Mouse (Mus musculus) retina, postnatal 7 days (tissue): ENCODE results near the gene Krt73.

Experiments used
- DNase-seq: peaks from one replicate; pipeline ENCODE4 v3.0.0-alpha.2; 2012; ENCODE audit warnings: low read depth, low spot score

The Krt73 gene

DNA sequence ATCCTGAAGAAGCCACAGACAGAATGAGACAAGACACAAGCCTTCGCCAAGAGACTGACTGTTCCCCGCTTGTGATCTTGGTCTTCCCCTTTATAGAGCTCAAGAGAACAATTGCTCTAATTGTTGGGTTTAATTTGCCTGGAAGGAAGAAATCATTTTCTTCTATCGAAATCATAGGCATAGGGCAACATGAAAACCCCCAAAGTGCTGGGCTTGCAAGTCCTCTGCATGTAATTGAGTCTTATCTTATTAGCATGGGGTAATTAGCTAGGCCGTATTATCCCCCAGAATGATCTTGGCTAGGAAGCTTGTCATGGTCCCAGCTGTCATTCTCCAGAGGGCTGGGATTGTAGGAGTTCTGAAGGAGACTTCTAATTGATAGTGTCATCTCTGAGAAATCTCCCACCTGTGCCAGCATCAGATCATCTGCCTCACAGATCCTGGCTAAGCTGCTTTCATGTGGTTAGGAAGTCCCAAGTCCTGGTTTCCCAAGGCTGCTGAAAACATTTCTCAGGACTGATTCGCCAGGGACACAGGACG is at the start of gene Krt73:
Gene Krt73 (minus strand): TSS at position 51 of the 540 bp plus-strand sequence.
- DNase-seq = peak; percentile 84

- DNase-seq = no peak
Observed at GRCm38 (mm10) chr15:101850694-101851093, 48.5 kb upstream of the Krt73 start, which contains the start of gene Krt1. TSS of gene Krt1 (minus strand) at chr15:101850794.

GRCm38 (mm10) chr15:101845971-101846403 is 43.8 kb upstream of the Krt73 start:
- no peak for DNase-seq

DNA sequence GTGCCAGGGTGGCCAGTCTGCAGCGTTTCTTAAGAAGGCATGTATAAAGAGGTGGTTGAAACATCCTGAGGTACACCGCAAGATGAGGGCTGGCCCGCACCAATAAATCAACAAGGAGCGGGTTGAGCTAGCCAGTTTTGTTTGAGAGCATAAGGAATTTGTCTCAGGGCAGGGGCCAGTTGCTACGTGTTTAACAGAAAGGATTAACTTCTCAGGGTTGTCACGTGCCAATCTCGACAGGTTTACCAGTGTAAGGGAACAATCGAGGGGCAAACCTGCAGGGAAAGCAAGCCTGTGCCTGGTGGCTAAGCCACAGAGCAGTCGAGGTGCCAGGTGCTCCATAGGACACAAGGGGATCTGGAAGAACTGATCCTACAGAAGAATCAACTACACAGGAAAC is 41.0 kb upstream of the Krt73 start:
- no peak for DNase-seq

DNA sequence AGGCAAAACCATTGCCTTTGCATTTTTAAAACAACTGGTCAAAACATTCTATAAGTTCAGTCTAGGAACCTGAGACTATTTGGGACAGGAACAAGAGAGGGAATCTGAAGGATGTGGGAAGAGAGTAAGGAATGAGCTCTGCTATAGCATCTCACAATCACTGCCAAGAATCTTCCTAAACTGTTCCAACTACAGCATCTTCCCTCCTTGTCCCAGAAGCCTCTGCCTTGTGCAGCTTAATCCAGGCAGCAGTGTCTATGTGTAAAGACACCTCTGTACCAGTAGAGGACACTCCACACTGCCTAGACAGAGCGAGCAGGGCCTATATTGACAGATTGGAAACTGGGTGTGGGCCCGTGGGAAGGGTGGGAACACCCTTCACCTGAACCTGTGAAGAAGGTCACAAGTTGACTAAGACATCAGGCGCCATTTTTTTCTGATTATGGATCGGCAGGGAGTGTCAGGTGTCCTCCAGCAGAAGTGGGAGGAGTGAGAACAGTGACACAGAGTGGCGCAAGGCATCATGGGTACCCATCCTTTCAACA is 32.7 kb upstream of the Krt73 start:
- DNase-seq = no peak

- DNase-seq = no peak
Observed at GRCm38 (mm10) chr15:101833131-101833530, 31.0 kb upstream of the Krt73 start.

DNA sequence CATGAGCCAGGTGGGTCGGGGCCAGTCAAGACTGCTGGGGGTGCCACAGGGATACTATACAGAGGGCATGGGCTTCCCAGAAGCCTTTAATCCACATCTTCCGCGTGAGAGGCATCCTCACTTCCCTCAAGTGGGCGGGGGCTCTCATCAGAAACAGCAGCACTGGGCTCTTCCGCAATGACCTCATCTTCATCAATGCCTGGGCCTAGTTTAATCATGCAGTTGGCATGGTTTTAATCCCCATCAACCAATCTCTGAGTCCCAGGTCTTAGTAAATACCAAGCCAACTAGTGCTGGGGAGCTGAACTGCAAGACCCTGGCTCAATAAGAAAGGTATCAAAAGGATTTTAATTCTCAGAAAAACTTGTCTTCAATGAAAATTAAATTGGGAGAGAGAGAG is 27.3 kb upstream of the Krt73 start:
- DNase-seq = no peak

DNA sequence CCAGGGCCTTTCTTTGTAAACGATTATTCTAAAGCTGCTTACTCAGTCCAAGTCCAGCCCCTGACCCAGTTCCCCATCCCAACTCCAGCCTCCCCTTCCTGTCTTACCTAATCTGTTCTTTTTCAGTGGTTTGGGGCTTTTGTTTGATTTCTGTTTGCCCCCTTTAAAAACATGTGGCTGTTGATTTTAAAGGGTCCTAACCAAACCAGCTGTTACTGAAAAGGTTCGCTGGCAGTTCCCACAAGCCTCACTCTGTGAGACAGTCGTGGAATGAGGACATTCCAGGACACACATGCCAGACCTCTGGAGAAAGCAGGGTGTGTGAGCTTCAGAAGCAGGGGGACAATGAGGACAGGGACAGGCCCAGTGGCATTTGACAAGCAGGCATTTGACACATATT is 19.6 kb upstream of the Krt73 start:
- no peak for DNase-seq

DNA sequence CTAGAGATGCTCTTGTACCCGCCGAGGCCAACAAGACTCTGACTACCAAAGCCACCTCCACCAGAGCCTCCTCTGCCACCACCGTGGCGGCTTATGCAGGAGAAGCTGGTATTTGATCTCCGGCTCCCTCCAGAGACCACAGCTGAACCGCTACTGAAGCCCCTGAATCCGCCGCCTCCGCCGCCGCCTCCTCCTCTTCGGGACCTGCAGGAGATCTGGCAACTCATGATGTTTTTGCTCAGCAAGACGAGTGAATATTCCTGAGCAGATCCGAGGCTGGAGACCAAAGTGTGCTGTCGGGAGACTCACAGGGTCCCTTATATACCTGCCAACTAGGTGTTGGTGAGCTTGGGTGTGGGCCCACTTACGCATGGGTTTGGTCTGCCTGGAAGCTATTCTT is 15.7 kb upstream of the Krt73 start, which contains the start of gene Krt2:
Gene Krt2 (minus strand): TSS at position 295 of the 400 bp plus-strand sequence.
- no peak for DNase-seq

DNA sequence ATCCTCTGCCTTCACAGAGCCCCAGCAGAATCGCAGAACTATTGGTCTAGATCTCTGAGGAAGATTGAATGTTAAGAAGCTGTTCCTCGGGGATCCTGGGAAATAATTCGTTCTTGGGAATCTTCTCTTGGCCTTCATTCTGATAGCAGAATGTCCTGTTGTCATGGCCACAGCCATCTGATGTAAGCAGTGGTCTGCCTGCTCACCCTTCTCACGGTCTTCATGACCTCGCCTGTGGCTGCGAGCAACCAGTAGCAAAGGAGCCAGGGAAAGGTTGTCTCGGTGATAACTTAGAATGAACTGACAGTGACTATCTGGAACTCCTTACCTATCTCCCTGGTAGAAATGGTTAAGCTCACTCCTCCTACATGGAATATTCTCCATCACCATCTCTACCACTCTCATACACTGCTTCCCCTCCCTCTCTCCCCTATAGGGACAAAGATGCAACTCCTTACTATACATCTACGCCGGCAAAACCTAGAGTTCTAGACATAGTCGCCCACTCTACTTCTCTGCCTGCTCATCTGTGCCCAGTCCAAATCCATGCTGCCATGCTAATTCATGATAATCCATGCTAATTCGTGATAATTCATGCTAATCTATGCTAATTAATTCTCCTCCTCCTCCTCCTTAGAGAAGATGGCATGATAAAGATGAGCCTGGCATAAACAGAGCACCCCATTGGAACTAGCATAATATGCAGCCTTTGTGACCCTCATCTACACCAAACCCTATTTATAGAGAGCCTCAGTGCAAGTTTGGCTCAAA is 1.1 kb upstream of the Krt73 start:
- DNase-seq = peak; percentile 19

DNA sequence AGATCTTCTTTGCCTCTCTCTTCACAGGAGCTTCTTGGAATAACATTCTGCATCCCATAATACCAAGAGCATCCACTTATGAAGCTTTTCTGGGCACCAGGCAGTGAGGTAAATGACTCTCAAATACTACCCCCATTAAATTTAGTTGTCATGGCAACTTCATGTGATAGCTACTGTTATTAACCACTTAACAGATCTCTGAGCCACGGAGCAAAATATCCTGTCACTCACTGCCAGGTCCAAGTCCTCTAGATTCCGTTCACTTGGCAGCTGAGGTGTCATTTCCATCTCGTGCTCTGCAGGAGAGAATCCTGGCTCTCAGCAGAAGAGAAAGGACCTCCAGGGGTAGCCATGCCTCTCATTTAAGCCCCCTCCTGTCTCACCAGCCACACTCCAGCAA is 11.3 kb downstream of the Krt73 start:
- DNase-seq = no peak

DNA sequence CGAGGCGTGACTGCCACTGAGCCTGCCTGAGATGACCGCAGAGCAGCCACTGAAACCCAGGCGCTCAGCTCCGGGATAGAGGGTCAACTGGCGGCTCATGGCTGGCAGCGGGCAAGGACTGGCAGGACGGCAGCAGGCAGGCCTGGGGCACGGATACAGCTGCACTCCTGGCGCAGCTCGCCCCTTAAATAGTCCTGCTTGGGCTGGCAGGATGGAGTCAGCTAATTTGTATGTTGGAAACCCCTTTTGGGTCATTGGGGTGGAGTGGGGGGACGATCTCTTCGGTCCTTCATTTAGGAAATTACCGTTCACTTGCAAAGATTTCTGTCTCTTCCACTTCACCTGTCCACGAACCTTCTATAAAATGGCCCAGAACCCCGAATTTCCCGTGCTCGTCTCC is 15.8 kb downstream of the Krt73 start, which contains the start of gene Krt72:
Gene Krt72 (minus strand): TSS at position 101 of the 400 bp plus-strand sequence.
- DNase-seq = no peak

DNA sequence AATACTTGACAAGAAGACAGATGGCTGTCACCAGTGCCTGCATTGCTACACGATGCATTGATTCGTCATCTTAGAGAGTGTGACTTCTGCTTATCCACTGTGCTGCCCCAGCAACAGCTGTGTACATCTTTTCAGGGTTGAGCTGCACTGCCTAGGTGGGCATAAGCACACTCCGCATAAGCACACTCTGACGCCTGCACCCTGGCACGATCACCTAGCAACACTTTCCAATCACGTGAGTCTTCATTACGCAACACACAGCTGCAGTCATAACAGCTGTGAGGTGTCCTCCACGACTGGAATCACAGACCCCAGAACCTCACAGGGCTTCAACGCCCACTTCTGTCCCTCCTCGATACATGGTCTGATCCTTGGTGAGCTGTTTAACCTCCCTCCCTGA is 28.7 kb downstream of the Krt73 start:
- DNase-seq = no peak

DNA sequence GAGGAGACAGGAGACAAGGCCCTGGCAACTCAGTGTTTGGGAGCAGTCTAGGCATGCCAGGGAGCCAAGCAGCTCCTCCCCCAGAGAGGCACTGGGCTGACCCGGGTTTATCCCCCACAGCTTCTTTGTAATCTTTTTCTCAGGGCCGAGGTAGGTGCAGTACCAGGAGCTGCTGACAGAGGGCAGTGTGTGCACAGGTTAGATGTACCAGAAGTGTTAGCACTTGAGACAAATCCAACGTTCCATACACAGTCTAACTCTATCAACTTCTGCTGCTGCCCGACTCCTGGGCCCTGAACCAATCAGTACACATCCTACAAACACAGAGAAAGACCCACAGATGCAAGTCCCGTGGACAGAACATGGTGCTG is 29.4 kb downstream of the Krt73 start:
- DNase-seq = peak; percentile 84

- DNase-seq = no peak
Observed at GRCm38 (mm10) chr15:101772080-101772710, 30.0 kb downstream of the Krt73 start.

DNA sequence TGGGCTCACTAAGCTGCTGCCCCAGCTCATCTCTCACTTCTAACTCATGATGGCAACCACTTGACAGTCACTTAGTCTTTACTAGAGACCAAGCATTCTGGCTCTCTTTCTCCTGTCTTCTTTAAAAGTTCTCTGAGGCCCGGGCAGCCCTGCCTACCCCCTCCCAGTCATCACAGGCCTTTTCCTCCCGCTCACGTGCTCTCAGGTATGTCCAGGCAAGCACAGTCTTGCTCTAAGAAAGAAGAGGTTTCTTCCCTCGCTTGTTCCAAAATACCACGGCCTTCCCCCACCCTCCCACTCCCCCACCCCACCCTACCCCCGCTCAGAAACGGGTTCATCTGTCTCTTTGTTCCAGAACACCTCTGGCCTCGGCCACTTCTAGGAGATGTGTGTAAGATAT is 31.9 kb downstream of the Krt73 start:
- DNase-seq = no peak
